Mouse (Mus musculus) adrenal gland, adult 18-20 months (tissue): ENCODE measurements around the gene Sult2a2. TPM values are rescaled to one million over a fixed set of nuclear protein-coding genes. Genes with fewer than 3 reads are reported as not detected.
"Not testable (repeated sequence)": the region's sequence is repeated elsewhere in the genome, so short reads cannot be mapped to it uniquely, and the experiment has no call there.

Source experiments
- DNase-seq, 2 experiments: peaks; one replicate each; pipeline ENCODE4 v3.0.0; 2021 to 2022; ENCODE audit warnings: low spot score in 2 of 2
- long read RNA-seq, 2 experiments: library from polyadenylated mRNA; stranded (forward); transcript quantifications; one replicate each; pipeline ENCODE4 v2.0.0; 2021
- total RNA-seq, 2 experiments: library from RNA; stranded (reverse); gene quantifications; 1 replicate in 1 of 2; 2 replicates in 1 of 2; pipeline ENCODE4 v1.2.3; 2021

Gene Sult2a2
- not detected for total RNA-seq
- long read RNA-seq, experiment 1, result 0 reads
- long read RNA-seq, experiment 2, result 0 reads

GRCm38 (mm10) chr7:13733205-13733604 lies at the start of gene Sult2a2:
Gene Sult2a2, plus strand, starts transcription at chr7:13733505.
- DNase-seq, result not testable (repeated sequence)

- DNase-seq, result no peak
These were observed 80.6 kb downstream of the Sult2a2 start for GRCm38 (mm10) chr7:13813913-13814312.

Other genes with a start within 250 kb of the Sult2a2 start
- not detected for gene Bsph2, start 162.4 kb upstream of the Sult2a2 start, total RNA-seq
- not detected for gene Sult2a5, start 109.5 kb upstream of the Sult2a2 start, total RNA-seq
- gene Sult2a1, start 103.9 kb downstream of the Sult2a2 start, total RNA-seq, result not detected